Mouse (Mus musculus) left cerebral cortex, adult 18-20 months (tissue): ENCODE results near the gene Rprml. TPM values are rescaled to one million over a fixed set of nuclear protein-coding genes. Genes with fewer than 3 reads are reported as not detected.

Source experiments
- DNase-seq, 2 experiments: peaks; one replicate each; pipeline ENCODE4 v3.0.0; 2021 to 2022; ENCODE audit warnings: low spot score in 2 of 2, mixed read lengths in 1 of 2
- long read RNA-seq, 2 experiments: library from polyadenylated mRNA; stranded (forward); transcript quantifications; one replicate each; pipeline ENCODE4 v2.0.0; 2021
- total RNA-seq, 2 experiments: library from RNA; stranded (reverse); gene quantifications; 2 replicates each; pipeline ENCODE4 v1.2.3; 2021

The Rprml gene
- 10 to 100 TPM; 84.7 to 92.0 TPM for total RNA-seq
- long read RNA-seq, experiment 1, transcript Rprml-201 (1 exons, 1,010 nt): major isoform, 136 of 137 reads
- long read RNA-seq, experiment 1, partial matches to known transcripts: 0 of 137 reads
- long read RNA-seq, experiment 1, other reads (novel, unspliced or antisense): 1 of 137 reads
- long read RNA-seq, experiment 2, transcript Rprml-201 (1 exons, 1,010 nt): major isoform, 113 of 113 reads
- long read RNA-seq, experiment 2, partial matches to known transcripts: 0 of 113 reads
- long read RNA-seq, experiment 2, other reads (novel, unspliced or antisense): 0 of 113 reads

GRCm38 (mm10) chr11:103649301-103649982 is at the start of gene Rprml:
Gene Rprml, plus strand, starts transcription at chr11:103649570.
- peak; percentile 80 to 91 for DNase-seq

GRCm38 (mm10) chr11:103606611-103607010 is 42.8 kb upstream of the Rprml start:
- no peak for DNase-seq

- DNase-seq: no peak
These were observed 38.6 kb upstream of the Rprml start for GRCm38 (mm10) chr11:103610772-103611171.

GRCm38 (mm10) chr11:103621040-103621439 is 28.3 kb upstream of the Rprml start, which contains the start of gene Gm884:
Gene Gm884, minus strand, starts transcription at chr11:103621140.
- DNase-seq: no peak

- no peak for DNase-seq
These were observed 21.9 kb upstream of the Rprml start for GRCm38 (mm10) chr11:103627453-103627852.

GRCm38 (mm10) chr11:103634806-103635205 is 14.6 kb upstream of the Rprml start:
- no peak for DNase-seq

- DNase-seq: no peak
These were observed 13.9 kb upstream of the Rprml start for GRCm38 (mm10) chr11:103635481-103635880.

GRCm38 (mm10) chr11:103636261-103636660 is 13.1 kb upstream of the Rprml start:
- DNase-seq: no peak

GRCm38 (mm10) chr11:103638790-103639189 is 10.6 kb upstream of the Rprml start, which contains the start of gene Lyzl6:
Gene Lyzl6, minus strand, starts transcription at chr11:103638890.
- DNase-seq: no peak

GRCm38 (mm10) chr11:103639407-103639946 is 9.9 kb upstream of the Rprml start:
- DNase-seq: peak; percentile 73 to 75

- no peak for DNase-seq
These were observed 6.2 kb upstream of the Rprml start for GRCm38 (mm10) chr11:103643211-103643610.

- no peak for DNase-seq
These were observed 3.6 kb upstream of the Rprml start for GRCm38 (mm10) chr11:103645731-103646130.

GRCm38 (mm10) chr11:103646301-103646700 is 3.1 kb upstream of the Rprml start:
- no peak for DNase-seq

GRCm38 (mm10) chr11:103647921-103648620 is 1.3 kb upstream of the Rprml start:
- no peak for DNase-seq

GRCm38 (mm10) chr11:103648656-103649055 is 714 bp upstream of the Rprml start:
- DNase-seq: no peak

- DNase-seq: peak in 1 of 2 experiments; percentile 39
These were observed 668 bp downstream of the Rprml start for GRCm38 (mm10) chr11:103649983-103650493.

- peak; percentile 45 to 58 for DNase-seq
These were observed 2.1 kb downstream of the Rprml start for GRCm38 (mm10) chr11:103651426-103651825.

- peak; percentile 69 to 80 for DNase-seq
These were observed 4.1 kb downstream of the Rprml start for GRCm38 (mm10) chr11:103653359-103653965.

GRCm38 (mm10) chr11:103656520-103656919 is 7.2 kb downstream of the Rprml start:
- DNase-seq: no peak

- no peak for DNase-seq
These were observed 8.8 kb downstream of the Rprml start for GRCm38 (mm10) chr11:103658189-103658588.

- DNase-seq: peak; percentile 73 to 78
These were observed 12.5 kb downstream of the Rprml start for GRCm38 (mm10) chr11:103661863-103662262.
